Mouse (Mus musculus): ENCODE data around the gene Acadl.

DNA sequence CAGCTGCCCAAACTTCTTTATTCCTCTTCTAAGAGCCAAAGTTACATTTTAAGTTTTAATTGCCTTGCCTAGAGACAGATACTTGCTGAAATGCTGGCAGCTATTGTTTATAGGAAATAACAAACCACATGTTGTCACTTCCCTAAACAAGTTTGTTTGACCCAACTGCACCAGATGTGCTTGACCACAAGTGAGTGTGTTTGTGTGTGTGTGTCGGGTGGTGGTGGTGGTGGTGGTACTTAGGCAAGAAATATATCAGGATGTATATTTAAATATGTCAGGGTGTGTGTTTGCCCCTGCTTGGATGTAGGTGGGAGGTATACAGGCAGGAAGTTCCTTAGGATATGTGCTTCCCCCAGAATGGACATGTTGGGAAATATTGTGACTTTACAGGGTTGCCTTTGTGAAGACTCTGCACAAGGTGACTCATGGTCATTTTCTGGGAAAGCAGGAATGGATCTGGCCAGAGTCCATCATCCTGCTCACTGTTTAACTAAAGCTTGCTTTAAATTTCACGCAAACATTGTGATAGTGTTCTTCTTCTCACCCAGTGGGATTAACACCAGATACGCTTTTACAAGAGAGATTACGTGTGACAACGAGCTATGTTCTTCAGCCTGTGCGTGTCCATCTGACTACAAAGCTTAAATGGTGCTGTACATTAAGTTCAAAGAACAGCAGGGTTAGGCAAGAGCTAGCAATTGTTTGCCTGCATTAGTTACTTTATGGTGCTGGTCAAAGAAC is 32.2 kb upstream of the Acadl start:
- TF ChIP-seq CTCF (IDR thresholded peaks at IDR 0.05; ENCODE audit: extremely low read depth, insufficient read depth, low read length): no peak
- no peak for TF ChIP-seq POLR2A (IDR thresholded peaks at IDR 0.05; ENCODE audit: extremely low read depth, insufficient read depth, low read length)

Data from cortical plate, adult 2 months (tissue).